Mouse (Mus musculus): ENCODE results near the gene Spata25. TPM values are rescaled to one million over a fixed set of nuclear protein-coding genes. Genes with fewer than 3 reads are reported as not detected.

Gene Spata25
- polyA plus RNA-seq, 1 experiment from 2014 or later: not detected

DNA sequence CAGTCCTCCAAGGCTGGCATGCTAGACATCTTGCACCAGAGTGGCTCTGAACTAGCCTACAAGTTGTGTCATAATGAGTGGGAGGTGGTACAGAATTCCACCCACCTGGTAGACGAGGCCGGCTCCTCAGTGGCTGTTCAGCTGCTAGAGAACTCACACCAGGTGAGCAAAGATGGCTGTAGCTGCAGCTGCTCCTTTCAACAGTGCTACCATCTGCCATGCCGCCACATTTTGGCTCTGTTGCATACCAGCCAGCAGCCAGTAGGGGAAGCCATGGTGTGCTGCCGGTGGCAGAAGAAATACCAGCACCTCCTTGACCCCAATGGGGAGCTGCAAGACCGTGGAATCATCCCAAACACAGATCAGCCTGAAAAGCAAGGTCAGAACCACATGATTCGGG is 7.3 kb downstream of the Spata25 start:
- H3K4me1 ChIP-seq (replicated peaks): peaks cover 24% of the 10 kb centered on the region
- H3K27me3 ChIP-seq: no peaks in the 10 kb centered on the region
- H3K4me3 ChIP-seq: no peak overlapping the region
- peaks cover 47% of the 10 kb centered on the region for H3K36me3 ChIP-seq
- H3K27ac ChIP-seq (replicated peaks): no peak overlapping the region
- 86% methylated on average over 6 of the region's 6 CpGs for WGBS
- H3K4me2 ChIP-seq: no peak overlapping the region
- H3K9ac ChIP-seq: no peak overlapping the region
- no peaks in the 10 kb centered on the region for H3K9me3 ChIP-seq
- no peak for ATAC-seq (ENCODE audit: low read depth)

DNA sequence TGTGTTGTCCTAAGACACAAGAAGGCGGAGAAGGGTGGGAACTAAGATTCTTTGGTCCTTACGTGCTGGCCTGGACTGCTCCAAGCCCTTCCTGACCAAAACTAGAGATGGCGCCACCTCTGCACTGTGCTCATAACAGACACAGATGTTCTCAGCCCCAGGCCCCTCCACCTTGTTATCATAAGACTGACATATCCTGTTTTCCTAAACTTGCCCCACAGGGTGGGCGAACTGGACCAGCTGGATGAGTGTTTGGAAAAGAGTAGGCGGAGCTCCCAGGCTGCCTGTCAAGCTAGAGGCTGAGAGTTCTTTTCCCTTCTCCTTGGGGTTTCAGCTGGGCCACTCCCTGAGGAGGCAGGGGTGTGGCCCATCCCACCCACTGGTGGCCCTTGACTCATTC is 10.6 kb downstream of the Spata25 start:
- no peak overlapping the region for H3K27ac ChIP-seq (replicated peaks)
- 83% methylated on average over 5 of the region's 5 CpGs for WGBS
- no peak overlapping the region for H3K4me2 ChIP-seq
- no peaks in the 10 kb centered on the region for H3K9me3 ChIP-seq
- no peaks in the 10 kb centered on the region for H3K27me3 ChIP-seq
- no peak overlapping the region for H3K4me3 ChIP-seq
- H3K9ac ChIP-seq: no peak overlapping the region
- no peak for ATAC-seq (ENCODE audit: low read depth)
- peaks cover 46% of the 10 kb centered on the region for H3K36me3 ChIP-seq
- H3K4me1 ChIP-seq (replicated peaks): peaks cover 5% of the 10 kb centered on the region

DNA sequence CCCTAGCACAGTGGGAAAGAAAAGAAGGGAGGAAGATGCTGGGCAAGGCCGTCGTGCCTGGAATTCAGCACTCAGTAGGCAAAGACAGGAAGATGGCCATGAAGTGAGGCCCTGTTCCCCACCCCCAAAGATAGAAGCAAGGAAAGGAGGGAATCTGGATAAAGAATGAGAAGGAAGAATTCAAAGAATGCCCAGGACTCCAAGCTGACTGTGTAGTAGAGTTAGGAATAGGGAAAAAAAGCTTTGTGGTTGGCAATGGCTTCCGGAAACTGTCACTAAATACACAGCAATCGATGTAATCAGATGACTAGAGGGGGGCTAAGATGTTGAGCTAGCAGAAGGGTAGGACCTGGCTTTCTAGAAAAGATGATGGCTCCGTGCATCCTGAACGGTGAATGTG is 11.1 kb downstream of the Spata25 start:
- H3K27ac ChIP-seq (replicated peaks): no peak overlapping the region
- H3K4me2 ChIP-seq: no peak overlapping the region
- 77% methylated on average over 6 of the region's 6 CpGs for WGBS
- ATAC-seq (ENCODE audit: low read depth): no peak
- no peak overlapping the region for H3K4me3 ChIP-seq
- H3K36me3 ChIP-seq: peaks cover 51% of the 10 kb centered on the region
- no peaks in the 10 kb centered on the region for H3K9me3 ChIP-seq
- H3K27me3 ChIP-seq: no peaks in the 10 kb centered on the region
- H3K9ac ChIP-seq: no peak overlapping the region
- H3K4me1 ChIP-seq (replicated peaks): peaks cover 2% of the 10 kb centered on the region

DNA sequence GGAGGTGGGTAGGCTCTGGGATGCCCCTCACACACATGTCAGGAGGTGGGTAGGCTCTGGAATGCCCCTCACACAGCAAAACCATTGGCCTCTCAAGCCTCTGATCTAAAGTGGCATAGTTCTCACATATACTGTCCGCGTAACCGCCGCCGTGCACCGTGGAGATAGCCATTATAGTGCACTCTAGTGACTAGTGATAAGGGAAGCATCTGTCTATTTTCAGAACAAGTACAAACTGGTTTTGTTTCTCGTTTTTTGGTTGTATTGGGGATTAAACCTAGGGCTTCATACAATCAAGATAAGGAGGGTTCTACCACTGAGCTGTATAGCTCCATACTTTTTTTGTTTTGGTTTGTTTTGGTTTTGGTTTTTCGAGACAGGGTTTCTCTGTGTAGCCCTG is 12.5 kb downstream of the Spata25 start:
- 90% methylated on average over 8 of the region's 8 CpGs for WGBS

DNA sequence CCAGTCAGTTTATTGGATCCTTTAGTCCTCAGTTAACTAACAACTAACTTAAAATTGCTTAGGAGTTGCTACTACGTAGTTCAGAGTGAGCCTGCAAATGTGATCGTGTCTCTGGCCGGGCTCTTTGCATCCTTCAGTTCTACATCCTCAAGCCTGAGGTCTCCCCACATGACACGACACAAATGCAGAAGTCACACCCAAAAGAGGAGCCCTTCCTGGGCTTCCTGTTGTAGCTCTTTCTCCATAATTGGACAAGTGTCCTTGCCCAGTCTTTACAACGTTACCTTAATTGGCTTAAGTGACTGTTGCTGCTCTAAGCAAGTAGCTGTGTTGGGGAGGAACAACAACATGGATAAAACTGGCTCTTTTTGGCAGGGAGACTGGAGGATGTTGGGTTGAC is 13.0 kb downstream of the Spata25 start:
- Histone ChIP-seq H3K4me1 (replicated peaks) (no peaks in the 10 kb centered on the region), H3K36me3 (peaks cover 34% of the 10 kb centered on the region), H3K27me3 (no peaks in the 10 kb centered on the region), H3K27ac (replicated peaks) (no peak overlapping the region), H3K9me3 (no peaks in the 10 kb centered on the region), H3K4me3 (no peak overlapping the region), H3K9ac (no peak overlapping the region), H3K4me2 (no peak overlapping the region)
- no peak for ATAC-seq (ENCODE audit: low read depth)
- 92% methylated on average over 5 of the region's 5 CpGs for WGBS

More for the DNA sequence above, 12.5 kb downstream of the Spata25 start:
- no peak for ATAC-seq (ENCODE audit: low read depth)
- no peak overlapping the region for H3K4me2 ChIP-seq
- H3K4me3 ChIP-seq: no peak overlapping the region
- H3K9ac ChIP-seq: no peak overlapping the region
- no peaks in the 10 kb centered on the region for H3K27me3 ChIP-seq
- no peak overlapping the region for H3K27ac ChIP-seq (replicated peaks)
- peaks cover 38% of the 10 kb centered on the region for H3K36me3 ChIP-seq
- no peaks in the 10 kb centered on the region for H3K4me1 ChIP-seq (replicated peaks)
- H3K9me3 ChIP-seq: no peaks in the 10 kb centered on the region

DNA sequence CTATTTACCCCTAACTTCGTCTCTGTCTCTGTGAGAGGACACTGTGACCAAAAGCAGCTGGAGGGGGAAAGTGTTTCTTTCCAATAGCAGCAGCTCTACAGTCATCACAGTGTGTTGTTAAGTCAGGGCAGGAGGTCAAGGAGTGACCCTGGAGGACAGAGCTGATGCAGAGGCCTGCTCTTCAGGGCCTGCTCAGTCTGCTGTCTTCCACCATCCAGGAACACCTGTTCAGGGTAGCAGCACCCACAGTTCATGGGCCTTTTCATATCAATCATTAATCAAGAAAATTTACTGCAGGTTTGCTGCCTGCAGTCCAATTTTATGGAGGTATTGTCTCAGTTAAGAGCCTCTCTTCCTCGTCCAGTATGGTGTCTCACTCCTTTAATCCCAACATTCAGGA is 14.8 kb downstream of the Spata25 start:
- peaks cover 37% of the 10 kb centered on the region for H3K36me3 ChIP-seq
- no peak for ATAC-seq (ENCODE audit: low read depth)

DNA sequence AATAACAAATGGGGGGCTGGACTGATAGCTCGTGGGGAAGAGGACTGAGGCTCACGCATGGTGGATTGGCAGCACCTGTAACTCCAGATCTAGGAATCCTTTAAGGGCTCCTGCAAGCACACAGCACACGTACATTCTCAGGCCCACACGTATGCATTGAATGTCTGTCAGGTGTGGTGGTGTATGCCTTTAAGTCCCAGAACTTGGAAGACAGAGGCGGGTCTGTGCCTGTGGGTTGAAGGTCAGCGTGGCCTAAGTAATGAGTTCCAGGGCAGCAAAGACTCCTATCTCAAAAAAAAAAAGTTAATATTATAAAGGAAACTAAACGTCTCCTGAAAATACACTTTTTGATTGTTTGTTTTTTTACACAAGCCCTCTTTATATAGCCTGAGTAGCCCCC is 21.7 kb downstream of the Spata25 start:
- Histone ChIP-seq H3K36me3 (peaks cover 18% of the 10 kb centered on the region; the same call in 1 of the 2 replicates), H3K9ac (no peak overlapping the region), H3K27ac (replicated peaks) (no peak overlapping the region), H3K4me3 (peak overlapping the region; percentile 80; the same call in 1 of the 2 replicates), H3K27me3 (no peaks in the 10 kb centered on the region), H3K4me1 (replicated peaks) (peaks cover 40% of the 10 kb centered on the region), H3K4me2 (peak overlapping the region; percentile 84), H3K9me3 (no peaks in the 10 kb centered on the region)
- ATAC-seq (ENCODE audit: low read depth): no peak
- WGBS: 88% methylated on average over 7 of the region's 7 CpGs

More for the DNA sequence above, 14.8 kb downstream of the Spata25 start:
- Histone ChIP-seq H3K9ac (no peak overlapping the region), H3K27me3 (no peaks in the 10 kb centered on the region), H3K4me1 (replicated peaks) (no peaks in the 10 kb centered on the region), H3K4me2 (no peak overlapping the region), H3K27ac (replicated peaks) (no peak overlapping the region), H3K4me3 (no peak overlapping the region), H3K9me3 (no peaks in the 10 kb centered on the region)
- 58% methylated on average over 2 of the region's 2 CpGs for WGBS

DNA sequence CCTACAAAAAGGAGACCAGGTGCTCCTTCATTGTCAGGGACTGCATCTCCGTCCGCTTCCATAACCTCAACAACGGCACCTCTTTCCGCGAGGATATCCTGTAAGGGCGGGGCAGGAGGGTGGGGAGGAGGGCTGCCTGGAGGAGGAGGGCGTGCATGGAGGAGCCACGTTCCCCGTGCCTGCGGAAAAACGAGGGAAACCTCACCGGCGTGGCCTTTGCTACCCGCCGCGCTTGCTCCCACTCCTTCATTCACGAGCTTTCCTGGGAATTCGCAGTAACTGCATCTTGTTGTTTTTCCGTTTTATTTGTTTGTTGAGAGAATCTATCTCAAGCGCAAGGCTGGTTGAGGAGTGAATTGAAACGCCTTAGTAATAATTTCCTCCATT is 23.0 kb downstream of the Spata25 start:
- Histone ChIP-seq H3K4me2 (peak overlapping the region; percentile 84), H3K4me1 (replicated peaks) (peaks cover 40% of the 10 kb centered on the region), H3K27me3 (no peaks in the 10 kb centered on the region), H3K9me3 (no peaks in the 10 kb centered on the region), H3K36me3 (peaks cover 31% of the 10 kb centered on the region), H3K4me3 (peak overlapping the region; percentile 80), H3K27ac (replicated peaks) (peak overlapping the region; percentile 92), H3K9ac (peak overlapping the region; percentile 83)
- peak; percentile 67 for ATAC-seq (ENCODE audit: low read depth)
- 3% methylated on average over 21 of the region's 21 CpGs for WGBS

DNA sequence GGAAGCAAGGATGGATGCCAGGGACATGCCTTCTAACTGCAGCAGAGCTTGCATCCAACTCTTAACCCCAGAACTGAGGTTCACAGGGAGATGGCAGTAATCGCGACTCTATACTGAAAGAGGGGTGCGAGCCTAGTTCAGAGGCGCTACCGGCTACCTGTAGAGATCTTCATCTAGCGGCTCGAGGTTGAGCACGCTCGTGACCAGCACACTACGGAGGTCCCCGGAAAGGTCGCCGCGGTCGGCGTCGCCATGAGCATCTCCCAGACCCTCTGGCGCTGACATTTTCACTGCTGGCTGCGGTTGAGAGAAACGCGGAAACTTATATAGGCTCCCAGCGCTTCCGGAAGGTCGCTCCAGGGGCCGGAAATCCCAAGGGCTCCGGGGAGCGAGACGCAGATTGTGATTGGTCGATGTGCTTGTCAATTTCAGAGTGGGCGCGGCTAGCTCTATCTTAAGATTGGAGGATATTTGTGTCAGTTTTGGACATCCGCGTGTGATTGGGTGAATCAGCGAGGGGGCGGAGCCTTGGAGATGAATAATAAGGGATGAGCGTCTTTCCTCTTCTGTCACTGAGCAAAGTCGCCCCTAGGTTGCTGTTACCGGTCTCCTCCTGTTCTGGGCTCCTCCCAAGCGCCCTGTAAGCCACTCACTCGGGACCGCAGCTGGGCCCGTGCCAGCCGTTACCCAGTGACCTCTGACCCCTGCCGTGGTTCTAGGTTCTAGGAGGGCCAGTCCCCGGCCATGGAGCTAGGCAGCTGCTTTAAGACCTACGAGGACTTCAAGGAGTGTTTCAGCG is 23.6 kb downstream of the Spata25 start, which contains the start of the genes Acot8 and Zswim3:
Gene Acot8 (minus strand): TSS at position 350 of the 799 bp plus-strand sequence.
Gene Zswim3 (plus strand): TSS at position 566 of the 799 bp plus-strand sequence.
- Histone ChIP-seq H3K4me1 (replicated peaks) (peaks cover 40% of the 10 kb centered on the region), H3K27me3 (no peaks in the 10 kb centered on the region), H3K9ac (peak within 1 kb of the TSS; percentile 83), H3K36me3 (peaks cover 34% of the 10 kb centered on the region), H3K4me3 (peak within 1 kb of the TSS; percentile 80), H3K4me2 (peak within 1 kb of the TSS; percentile 84), H3K9me3 (no peaks in the 10 kb centered on the region), H3K27ac (replicated peaks) (peak within 1 kb of the TSS; percentile 92)
- peak; percentile 97 for ATAC-seq (ENCODE audit: low read depth)
- under 1% methylated on average over 46 of the region's 47 CpGs for WGBS

DNA sequence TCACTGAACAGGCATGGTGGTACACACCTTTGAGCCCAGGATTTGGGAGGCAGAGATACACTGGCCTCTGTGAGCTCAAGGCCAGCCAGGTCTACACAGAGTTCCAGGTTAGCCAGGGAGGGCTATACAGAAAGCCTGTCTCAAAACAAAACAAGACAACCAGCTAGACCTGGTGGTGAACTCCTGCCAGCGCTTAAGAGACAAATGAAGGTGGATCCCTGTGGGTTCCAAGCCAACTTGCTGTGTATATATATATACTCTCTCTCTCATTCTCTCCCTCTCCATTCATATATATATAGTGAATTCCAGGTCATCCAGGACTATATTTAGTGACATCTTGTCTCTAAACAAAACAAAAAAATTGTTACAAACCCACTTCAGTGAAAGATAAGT is 24.4 kb downstream of the Spata25 start:
- Histone ChIP-seq H3K9ac (peak overlapping the region; percentile 83), H3K27me3 (no peaks in the 10 kb centered on the region), H3K4me1 (replicated peaks) (peaks cover 40% of the 10 kb centered on the region), H3K9me3 (no peaks in the 10 kb centered on the region), H3K36me3 (peaks cover 34% of the 10 kb centered on the region), H3K27ac (replicated peaks) (no peak overlapping the region), H3K4me3 (peak overlapping the region; percentile 80), H3K4me2 (peak overlapping the region; percentile 71)
- 65% methylated on average over 1 of the region's 1 CpGs for WGBS
- ATAC-seq (ENCODE audit: low read depth): no peak

DNA sequence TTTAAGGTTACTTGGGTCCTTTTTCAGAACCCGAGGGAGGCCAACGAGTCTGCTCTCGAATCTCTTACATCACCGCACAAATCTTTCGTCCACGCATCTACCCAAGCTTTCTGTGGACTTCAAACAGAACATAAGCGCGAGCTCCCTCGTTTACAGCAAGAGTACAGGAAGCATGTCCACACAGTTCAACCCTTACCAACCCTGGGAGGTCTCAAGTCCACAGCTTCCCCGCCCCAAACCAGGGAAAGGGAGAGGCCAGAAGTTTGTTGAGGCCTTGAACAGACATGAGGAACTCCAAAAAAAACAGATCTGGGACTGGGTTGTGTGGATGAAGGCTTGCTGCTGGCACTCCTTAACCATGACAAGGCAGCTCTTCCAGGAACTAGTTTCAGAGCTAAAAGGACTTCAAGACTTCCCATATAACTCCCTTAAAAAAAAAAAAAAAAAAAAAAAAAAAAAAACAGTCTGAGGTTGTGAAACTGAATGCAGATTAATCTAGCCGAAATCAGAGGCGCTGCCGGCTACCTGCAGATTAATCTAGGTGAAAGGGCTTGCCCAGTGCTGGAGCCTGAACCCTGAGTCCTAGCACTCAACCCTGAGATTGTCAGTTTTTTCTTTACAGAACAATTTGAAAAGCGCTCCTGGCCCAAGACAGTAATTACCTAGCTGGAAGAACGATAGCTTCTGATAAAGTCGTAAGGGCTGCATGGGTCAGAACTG is 25.0 kb downstream of the Spata25 start:
- peak overlapping the region; percentile 80 for H3K4me3 ChIP-seq
- H3K36me3 ChIP-seq: peaks cover 35% of the 10 kb centered on the region
- WGBS: 92% methylated on average over 16 of the region's 16 CpGs
- H3K27ac ChIP-seq (replicated peaks): no peak overlapping the region
- H3K4me2 ChIP-seq: peak overlapping the region; percentile 71
- peak overlapping the region; percentile 83 for H3K9ac ChIP-seq
- no peak for ATAC-seq (ENCODE audit: low read depth)
- H3K9me3 ChIP-seq: no peaks in the 10 kb centered on the region
- H3K4me1 ChIP-seq (replicated peaks): peaks cover 40% of the 10 kb centered on the region
- H3K27me3 ChIP-seq: no peaks in the 10 kb centered on the region

DNA sequence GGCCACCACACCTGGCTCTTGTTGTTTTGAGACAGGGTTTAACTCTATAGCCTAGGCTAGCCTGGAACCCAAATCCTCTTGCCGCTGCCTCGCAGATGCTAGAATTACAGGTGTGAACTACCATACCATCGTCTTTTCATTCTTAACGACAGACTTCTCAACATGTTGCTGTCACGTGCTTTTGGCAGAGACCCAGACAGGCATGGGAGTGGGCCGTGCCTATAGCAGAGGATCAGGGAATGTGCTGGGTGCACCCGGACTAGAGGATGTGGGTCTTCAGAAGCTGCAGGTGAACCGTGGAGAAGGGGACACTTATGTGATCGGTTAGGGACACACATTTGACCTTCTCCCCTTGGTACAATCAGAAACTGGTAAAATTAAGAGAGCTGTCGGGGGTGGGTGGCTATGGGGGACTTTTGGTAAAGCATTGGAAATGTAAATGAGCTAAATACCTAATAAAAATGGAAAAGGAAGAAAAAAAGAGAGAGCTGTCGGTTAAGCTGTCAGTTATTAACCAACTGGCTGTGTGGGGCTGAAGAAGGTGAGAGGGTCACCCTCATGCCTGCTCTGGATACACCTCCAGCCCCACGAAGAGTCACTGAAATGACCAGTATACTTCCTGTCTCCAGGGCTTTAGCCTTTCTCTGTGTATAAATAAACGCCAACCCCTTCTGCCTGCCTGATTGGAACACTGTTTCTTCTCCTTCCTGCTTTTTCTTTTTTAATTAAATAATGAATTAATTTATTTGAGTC is 27.9 kb downstream of the Spata25 start:
- no peaks in the 10 kb centered on the region for H3K27me3 ChIP-seq
- H3K36me3 ChIP-seq: peaks cover 62% of the 10 kb centered on the region
- no peaks in the 10 kb centered on the region for H3K9me3 ChIP-seq
- H3K4me3 ChIP-seq: no peak overlapping the region
- ATAC-seq (ENCODE audit: low read depth): no peak
- no peak overlapping the region for H3K4me2 ChIP-seq
- peaks cover 21% of the 10 kb centered on the region for H3K4me1 ChIP-seq (replicated peaks)
- H3K27ac ChIP-seq (replicated peaks): no peak overlapping the region
- WGBS: 92% methylated on average over 13 of the region's 13 CpGs
- H3K9ac ChIP-seq: no peak overlapping the region
